Mouse (Mus musculus) right cerebral cortex, postnatal 25 days (tissue): ENCODE measurements around the gene Tedc1.
"Not testable (repeated sequence)": the region's sequence is repeated elsewhere in the genome, so short reads cannot be mapped to it uniquely, and the experiment has no call there.

Experiments
- DNase-seq: peaks from one replicate; pipeline ENCODE4 v3.0.0; 2022

The Tedc1 gene

DNA sequence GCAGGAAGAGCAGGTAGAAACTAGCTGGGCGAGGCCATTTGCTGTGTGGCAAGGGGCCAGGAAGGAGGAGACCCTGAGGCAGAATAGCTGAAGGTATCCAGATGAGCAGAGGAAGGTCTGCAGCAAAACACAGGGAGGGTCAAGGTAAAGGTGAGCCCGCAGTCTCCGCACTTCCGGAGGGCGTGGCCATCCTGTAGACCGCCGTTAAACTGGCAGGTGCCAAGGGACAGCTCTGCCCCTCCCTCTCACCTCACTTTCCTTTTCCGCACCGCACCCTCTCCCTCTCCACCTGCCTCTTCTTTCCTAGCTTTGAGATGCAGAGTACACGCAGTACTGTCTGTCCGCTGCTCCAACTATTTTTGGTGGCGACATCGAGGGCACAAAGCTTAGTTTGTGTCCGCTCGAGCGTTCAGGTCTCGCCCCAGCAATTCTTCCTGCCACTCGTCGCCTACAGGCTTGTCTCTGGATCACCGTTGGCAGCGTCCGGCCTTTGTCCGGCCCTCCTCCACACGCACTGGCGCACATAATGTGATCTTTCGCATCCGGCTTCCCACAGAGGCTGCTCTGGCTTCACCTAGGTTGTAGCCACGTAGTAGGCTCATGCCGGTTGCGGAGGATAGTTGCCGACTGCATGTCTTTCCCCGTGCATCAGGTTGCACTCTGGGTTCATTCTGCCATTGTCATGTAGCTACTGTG lies 997 bp upstream of the Tedc1 start:
- no peak for DNase-seq

DNA sequence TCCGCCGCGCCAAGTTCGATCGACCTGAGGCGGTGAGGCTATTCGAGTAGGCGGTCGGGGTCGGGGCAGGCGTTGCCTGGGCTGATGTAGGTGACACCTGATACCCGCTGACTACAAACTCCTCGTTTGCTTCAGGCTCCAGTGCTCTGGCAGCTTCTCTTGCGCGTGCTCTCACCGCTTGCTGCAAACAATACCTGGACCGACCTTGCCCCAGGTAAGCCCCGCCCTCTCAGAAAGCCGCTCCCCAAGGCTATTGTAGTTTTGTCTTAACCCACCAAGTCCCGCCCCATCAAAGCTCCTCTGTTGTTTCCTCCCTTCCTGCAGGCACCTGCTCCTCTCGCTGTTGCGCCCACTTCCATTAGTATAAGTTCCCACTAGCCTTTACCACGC lies 314 bp downstream of the Tedc1 start:
- no peak for DNase-seq

DNA sequence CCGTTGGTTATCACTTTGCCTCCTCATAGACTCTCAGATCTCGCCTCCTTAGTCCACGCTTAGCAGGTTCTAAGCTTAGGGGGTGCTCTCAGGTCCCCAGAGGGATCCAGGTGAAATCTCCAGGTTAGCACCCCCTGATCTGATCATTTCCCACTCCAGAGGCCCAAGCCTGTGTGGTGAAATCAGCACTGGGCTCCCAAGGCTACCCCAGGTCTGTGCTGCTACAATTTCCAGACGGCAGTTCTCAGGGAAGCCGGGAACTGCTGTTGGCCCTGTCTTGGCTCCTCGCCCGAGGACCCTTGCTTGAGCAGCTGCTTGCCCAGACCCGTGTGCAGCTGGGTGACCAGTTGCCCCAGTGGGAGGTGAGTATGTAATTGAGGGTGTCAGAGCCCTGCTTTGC lies 781 bp downstream of the Tedc1 start:
- no peak for DNase-seq

DNA sequence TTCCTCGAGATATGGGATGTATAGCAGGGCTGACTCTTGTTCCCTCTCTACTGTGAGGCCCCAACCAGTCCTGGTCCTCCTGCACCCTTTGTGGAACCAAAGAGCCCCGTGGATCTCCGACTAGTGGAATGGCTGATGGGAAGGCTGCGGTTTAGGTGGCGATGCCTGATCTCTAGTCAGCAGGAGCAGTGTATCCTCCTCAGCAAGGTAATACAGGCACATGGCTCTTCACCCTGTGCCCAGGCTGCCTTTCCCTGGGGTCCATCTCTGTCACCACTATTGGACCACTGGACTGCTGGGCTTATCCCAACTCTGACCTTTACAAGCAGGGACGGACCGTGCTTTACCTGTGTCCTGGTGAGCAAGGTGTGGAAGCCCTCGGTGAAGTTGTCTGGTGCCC lies 1.3 kb downstream of the Tedc1 start:
- no peak for DNase-seq

DNA sequence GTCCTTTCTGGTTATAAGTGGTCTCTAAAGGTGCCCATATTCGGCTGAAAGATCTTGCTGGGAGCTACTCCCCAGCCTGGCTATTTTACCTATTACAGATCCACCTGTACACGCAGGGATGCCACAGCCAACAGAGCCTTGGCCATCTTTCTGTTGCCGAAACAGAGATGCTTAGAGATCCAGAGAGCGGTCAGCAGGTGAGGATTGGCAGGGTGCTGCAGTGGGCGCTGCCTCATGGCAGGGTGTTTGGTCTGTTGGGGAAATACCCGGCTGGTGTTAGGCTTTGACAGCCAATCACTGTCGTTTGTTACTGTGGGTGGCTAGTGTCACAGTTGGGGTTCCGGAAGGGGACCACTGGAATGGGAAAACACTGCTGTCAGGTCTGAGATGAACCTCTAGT lies 1.8 kb downstream of the Tedc1 start:
- DNase-seq, result no peak

DNA sequence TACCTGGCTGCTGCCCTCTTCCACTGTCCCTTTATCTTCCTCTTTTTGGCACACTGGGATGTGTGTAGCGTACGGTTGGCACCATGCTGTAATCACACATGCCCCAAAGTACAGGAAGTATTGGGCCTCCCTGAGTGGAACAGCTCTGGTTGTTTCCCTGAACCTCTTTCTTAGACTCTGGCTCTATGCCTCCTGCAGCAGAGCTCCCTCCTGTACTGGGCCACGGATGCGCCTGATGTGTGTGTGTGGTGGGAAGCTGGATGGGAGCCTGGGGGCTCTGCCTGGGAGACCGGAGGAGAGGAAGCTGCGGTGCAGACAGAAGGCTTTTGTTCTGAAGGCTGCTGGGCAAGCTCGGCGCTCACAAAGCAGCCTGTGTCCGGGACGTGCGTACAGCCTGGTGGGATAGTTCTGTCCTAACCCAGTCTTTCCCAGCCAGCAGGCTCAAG lies 7.4 kb downstream of the Tedc1 start:
- DNase-seq, result no peak

DNA sequence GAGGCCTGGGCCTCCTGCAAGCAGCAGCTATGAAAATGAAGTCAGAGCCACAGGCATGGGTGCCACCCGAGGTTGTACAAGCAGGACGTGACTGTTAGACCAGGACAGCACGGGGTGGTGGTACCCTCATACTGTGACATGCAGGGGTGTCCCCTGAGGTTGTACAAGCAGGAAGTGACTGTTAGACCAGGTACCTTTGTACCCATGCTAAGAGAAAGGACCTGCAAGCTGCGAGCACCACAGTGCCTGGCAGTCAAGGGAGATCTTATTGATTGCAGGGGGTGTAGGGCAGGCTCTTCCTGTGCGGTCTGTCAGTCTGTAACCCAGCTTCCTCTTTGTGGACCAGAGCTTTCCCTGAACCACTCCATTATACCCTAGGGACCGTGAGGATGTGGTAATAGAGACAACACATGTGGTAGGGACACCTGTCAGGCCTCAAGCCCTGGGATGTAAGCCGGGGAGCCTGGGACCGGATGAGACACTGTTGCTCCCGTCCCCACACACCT lies 11.9 kb downstream of the Tedc1 start:
- DNase-seq, result no peak

DNA sequence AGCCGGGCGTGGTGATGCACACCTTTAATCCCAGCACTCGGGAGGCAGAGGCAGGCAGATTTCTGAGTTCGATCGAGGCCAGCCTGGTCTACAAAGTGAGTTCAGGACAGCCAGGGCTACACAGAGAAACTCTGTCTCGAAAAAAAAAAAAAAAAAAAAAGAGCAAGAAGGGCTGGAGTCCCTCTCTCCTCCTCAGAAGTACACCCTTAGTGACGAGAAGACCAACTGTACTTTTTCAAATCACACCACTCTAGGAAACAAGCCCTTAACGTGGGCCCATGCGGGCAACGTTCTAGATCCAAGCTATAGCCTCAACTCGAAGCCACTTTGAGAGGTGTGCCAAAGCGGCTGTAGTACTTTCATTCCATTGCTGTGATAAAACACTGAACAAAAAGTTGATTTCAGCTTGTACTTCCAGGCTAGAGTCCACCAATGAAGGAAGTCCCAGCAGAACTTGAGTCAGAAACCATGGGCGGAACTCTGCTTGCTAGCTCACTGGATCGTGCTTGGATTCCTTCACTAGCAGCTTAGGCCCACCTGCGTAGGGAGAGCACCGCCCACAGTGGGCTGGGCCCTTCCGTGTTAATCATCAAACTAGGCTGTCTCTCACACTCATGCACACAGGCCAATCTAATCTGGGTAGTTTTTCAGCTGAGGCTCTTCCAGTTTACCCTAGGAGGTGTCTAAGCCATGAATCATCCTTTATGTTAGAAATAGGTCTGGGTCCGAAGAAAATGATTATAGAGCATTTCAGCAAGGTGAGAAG lies 20.9 kb downstream of the Tedc1 start:
- DNase-seq, result no peak

DNA sequence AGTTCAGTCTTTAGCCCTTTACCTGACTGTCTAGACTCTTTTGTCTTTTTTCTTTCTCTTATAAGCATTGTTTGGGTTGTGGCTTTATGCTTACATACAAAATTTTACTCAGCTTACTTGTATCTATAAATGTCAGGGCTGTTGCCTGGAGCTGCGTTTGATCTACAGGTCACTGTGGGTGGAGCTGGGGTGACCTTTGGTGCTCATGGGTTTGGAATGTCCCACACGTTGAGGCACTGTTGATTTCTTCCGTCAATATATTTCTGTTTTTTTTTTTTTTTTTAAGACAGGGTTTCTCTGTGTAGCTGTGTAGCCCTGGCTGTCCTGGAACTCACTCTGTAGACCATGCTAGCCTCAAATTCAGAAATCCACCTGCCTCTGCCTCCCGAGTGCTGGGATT lies 24.8 kb downstream of the Tedc1 start:
- DNase-seq, result no peak

DNA sequence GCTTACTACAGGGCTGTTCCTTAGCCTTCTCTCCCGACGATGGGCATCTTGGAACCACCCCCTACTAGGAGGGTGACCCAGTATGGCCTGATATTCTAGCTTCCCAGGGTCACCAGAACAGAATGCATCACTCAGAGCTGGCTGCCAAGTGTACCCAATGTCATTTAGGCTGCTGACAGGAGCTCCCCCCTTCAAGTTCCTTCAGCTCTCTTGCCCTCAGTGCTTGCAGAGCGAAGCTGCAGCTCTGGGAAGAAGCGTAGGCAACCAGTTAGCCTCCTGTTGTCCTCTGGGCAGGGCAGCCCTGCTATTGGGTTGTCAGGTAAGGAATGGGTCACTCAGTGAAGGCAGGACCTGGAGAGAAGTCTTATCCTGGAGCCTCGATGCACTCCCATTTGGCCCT lies 28.7 kb downstream of the Tedc1 start:
- no peak for DNase-seq

DNA sequence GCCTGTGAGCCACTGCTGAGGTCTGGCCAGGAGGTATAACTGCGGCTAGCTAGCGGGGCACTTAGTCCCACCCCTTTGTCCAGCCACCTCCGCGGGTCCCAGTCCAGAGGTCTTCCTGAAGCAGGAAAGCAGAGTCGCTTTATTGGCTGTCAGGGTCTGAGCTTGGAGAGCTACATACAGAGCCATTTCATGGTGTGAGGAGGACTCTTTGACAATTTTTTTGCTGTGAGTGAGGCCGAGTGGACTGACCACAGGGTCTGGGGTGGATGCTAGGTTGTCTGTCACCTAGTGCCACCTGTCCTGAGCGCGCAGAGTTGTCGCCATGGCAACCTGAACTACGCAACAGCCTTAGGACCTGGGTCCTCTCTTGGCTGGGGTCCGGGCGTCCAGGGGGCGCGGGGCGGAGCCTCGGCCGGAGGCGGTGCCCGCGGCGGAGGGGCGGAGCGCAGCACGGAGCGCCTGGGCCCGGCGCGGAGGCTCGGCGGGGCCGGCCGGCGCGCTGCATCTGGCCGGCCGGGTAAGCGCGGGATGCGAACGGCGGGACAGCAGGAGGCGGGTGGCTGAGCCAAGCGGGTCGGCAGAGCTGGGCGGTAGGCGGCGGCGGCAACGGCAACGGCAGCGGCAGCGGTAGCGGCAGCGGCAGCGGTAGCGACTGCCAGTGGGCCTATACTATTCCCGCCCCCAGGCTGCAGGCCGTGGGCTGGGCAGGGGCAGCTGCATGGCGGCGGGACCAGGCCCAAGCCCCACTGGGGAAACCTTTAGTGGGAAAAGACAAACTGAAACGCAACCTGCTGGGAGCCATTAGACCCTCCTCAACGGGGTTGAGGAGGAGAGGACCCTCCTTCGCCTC lies 29.4 kb downstream of the Tedc1 start, which contains the start of gene Tmem121:
TSS of gene Tmem121 (plus strand) at position 489 of the 850 bp plus-strand sequence.
- peak; percentile 73 for DNase-seq

DNA sequence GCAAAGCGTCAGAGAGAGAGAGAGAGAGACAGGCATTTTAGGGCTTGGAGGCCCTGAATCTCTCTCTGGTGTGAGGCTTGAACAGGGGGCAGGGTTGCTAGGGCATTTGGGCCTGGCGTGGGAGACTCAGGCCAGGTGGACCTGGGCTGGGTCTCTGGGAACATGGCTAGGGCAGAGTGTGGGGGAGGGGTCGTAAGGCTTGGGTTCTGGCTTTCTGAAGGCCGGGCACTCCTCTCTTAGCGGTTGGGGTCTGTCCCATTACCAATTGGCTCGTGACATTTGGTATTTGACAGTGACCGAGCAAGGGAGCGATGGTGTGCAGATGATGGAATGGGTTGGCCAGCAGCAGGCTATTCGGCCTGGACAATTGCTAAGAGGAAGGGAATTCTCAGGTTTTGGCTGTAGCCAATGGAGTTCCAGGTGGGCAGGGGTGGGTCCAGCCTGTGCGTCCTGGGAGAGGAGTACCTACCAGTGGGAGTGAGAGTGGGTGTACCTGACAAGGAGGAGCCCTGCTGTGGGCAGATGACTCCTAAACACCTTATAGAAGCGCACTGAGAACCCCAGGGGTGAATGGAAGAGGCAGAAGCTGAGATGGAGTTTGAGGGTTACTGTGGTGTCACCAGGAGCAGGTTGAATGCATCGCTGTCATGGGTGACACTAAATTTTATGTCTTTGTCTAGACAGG lies 30.2 kb downstream of the Tedc1 start:
- DNase-seq, result no peak

DNA sequence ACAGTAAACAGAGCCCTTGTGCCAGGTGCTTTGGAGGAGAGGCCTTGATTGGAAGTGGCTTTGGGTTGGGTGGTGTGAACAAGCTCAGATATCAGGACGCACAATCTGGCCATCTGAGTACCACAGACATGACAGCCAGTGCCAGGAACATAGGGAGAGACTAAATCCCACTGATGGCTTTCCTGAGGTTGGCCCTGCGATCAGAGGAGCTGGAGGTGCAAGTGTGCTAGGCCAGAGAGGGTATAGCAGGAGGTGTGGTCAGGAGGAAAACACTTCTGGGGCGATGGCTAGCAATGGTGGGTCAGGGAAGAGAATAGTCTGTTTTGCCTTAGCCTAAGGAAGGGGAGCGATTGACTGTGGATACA lies 30.8 kb downstream of the Tedc1 start:
- no peak for DNase-seq

DNA sequence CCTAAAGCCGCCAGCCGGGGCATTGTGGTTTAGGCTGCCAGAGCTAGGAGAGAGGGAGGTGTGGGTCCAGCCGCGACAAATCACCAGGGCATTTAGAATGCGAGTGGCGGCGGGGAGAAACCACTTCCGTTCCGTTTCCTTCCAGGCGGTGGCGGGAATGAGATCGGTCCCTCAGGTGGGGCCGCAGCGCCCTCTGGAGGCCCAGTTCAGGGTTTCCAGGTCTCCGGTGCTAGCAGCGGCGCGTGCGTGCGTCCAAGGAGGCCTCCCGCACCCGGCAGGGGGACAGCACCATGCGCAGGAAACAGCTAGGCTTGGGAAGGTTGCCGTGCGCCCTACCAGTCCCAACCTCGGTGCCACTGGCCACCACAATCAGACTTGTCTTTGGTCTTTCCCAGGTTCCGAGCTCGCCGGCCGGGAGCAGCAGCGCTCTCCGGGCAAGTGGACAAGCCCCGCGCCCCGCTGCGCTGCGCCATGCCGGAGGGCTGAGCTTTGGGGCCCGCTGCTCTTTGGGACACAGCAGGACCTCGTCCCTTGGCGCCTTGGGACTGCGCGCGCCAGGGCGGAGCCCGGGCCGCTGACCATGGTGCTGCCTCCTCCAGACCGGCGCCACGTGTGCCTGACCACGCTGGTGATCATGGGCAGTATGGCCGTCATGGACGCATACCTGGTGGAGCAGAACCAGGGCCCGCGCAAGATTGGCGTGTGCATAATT lies 31.5 kb downstream of the Tedc1 start:
- peak; percentile 92 for DNase-seq

DNA sequence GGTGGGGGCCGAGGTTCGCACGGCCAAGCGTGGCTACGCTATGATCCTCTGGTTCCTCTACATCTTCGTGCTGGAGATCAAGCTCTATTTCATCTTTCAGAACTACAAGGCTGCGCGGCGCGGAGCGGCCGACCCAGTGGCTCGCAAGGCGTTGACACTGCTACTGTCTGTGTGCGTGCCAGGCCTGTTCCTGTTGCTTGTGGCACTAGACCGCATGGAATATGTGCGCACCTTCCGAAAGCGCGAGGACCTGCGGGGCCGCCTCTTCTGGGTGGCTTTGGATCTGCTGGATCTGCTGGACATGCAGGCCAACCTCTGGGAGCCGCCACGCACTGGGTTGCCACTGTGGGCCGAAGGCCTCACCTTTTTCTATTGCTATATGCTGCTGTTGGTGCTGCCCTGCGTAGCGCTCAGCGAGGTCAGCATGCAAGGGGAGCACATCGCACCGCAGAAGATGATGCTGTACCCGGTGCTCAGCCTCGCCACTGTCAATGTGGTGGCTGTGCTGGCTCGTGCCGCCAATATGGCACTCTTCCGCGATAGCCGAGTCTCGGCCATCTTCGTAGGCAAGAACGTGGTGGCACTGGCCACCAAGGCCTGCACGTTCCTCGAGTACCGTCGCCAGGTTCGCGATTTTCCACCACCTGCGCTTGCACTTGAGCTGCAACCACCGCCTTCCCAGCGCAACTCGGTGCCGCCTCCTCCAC lies 32.3 kb downstream of the Tedc1 start:
- no peak for DNase-seq

DNA sequence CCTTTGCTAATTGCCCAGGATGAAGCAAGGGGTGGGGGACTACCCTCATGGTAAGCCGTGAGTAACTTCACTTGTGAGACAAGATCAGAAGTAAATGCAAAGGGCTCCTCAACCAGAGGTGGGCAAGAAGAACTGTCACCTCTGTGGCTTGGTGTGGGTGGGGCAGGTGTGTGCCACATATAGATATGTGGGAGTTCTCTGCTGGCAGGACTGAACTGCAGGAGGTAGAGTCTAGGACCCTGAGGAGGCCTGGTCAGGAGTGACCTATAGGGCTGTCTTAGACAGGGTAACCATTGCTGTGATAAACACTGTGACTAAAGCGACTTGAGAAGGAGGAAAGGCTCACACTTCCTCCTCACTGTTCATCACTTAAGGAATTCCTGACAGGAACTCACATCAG lies 37.2 kb downstream of the Tedc1 start:
- DNase-seq, result no peak

DNA sequence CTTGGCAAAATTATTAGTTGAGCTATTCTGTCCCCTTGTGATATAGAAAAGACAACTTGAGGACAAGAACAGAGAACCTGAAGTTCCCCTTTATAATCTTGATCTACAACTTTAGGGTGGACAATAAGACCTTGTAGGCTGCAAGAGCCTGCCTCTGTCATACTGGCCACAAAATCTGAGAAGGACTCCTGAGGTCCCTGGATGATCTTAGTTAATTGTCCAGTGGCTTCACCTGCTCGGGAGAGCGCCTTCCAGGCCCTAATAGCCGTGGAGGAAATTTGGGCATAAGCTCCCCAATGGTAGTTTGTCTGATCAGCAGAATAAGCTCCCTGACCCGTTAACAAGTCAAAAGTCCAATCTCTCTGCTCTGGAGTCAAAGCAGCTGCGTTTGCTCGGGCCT lies 42.9 kb downstream of the Tedc1 start:
- DNase-seq, result not testable (repeated sequence)

DNA sequence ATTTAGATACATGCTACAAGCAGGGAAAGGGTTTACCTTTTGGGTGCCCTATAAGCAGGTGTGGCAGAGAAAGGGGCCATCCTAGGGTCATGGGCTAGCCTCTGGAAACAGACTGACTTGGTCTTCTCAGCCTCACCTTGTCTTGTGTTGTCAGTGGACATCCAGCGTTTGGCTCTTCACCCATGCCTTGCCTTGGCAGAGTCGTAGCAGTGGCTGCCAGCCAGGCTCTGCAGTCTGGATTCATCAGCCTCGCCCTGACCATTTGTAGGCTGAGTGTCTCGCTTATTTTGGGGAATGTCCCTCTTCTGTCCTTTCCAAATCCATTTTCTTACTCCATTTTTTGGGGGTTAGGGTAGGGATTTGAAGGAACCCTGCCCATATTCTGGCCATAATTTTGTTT lies 45.1 kb downstream of the Tedc1 start:
- no peak for DNase-seq

DNA sequence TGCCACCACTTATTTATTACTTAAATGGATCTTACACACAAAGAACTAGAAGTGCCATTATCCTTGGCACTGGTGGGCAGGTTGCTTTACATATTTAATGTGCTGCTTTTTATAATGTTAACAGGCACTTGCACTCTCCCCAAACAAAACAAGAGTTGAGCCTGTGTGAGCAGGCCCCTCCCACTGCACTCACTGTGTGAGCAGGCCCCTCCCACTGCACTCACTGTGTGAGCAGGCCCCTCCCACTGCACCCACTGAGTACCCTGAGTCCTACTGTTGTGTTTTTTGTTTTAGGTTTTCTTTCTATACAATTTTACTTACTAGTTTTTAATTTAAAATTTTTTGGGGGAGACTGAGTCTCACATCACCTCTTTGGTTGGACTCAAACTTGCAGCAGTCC lies 45.8 kb downstream of the Tedc1 start:
- DNase-seq, result no peak

DNA sequence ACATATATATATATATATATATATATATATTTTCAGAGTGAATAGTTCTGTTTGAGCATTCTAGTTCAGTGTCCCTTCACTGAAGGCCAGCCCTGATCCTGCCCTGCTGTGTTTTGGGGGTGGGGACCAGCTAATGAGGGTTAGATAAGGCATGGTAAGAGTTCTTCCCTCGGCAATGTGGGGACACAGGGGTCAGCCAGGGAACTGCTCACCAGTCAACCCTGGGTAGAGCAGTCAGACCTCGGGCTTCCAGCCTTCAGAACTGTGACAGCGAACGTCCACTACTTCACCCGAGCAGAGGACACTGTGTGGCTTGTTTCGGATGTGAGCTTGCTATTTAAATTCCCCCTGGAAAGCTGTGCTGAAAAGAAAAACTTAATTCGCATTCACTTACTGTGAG lies 47.3 kb downstream of the Tedc1 start:
- no peak for DNase-seq

DNA sequence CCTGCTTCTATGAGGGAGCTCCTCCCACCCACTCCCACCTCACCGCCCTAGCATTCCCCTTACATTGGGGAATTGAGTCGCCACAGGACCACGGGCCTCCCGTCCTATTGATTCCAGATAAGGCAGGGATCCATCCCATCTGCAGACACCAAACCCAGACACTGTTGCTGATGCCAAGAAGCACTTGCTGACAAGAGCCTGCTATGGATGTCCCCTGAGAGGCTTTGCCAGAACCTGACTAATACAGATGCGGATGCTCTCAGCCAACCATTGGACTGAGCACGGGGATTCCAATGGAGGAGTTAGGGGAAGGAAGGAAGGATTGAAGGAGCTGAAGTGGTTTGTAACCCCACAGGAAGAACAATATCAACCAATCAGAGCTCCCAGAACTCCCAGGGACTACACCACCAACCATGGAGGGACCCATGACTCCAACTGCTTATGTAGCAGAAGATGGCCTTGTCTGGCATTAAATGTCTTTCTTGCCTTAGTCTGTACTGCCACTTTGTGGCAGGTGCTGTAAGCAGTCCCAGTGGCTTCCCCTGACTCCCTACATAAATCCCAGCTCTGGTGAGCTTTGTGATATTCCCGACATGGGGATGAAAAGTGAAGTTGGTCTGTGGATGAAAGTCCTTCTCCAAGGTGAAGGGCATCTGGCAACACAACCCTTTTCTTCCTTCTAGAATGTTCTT lies 49.2 kb downstream of the Tedc1 start:
- DNase-seq, result no peak
